Mouse (Mus musculus): ENCODE measurements at regions not wholly inside any gene's neighbourhood (a gene's known extent, or its start where the extent isn't known, plus 50 kb on each side); places are given as distances from the start of the nearest gene placed in this dataset.
A peak's percentile ranks its signal among the peaks of the same experiment; 100 is the strongest.

DNA sequence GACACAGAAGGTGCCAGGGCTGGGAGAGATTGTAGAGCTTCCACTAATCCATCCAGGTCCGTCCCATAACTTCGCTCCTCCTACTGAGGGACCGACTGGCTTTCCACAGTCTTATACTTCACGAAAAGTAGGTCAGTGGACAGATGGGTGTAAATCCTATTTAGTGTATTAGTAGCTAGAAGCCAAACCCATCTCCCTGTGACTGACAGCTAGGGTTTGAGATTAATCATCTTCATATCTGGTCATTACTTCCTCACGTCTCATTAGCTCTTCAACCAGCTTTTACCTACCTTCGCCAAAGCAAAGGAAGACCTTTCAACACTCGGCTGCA lies 60.4 kb upstream of the Scaf11 start:
- DNase-seq = no peak

DNA sequence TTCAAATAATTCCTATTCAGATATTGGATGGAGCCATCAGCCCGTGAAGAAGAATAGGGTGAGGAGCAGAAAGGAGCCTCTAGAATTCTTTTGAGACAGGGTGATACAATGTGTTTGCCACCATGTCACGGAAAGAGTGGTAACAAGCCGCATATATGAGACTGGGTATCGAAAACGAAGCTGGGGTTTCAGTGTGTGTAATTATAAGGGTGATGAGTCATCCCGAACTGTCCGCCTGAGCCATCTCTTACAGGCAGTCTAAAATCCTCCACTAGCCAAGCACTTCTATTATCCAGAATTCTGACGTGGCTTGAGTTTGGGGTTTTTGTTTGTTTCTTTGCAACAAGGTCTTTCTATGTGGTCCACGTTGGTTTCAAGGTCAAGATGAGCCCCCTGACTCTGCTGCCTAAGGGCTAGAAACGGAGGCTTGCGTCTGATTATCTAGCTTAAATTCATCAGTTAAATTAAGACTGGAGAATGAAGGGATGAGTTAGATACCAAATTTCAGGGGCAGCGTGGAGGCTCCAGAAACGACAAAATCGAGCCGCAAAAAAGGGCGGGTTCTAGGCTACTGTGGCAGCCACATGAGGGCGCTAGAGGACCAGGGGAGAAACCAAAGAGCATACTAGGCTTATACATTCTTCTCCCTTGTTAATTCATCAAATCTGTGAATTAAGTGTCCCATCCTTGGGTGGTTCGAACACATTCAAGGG lies 59.9 kb upstream of the Scaf11 start:
- peak in 1 of 2 experiments; percentile 65 for DNase-seq

DNA sequence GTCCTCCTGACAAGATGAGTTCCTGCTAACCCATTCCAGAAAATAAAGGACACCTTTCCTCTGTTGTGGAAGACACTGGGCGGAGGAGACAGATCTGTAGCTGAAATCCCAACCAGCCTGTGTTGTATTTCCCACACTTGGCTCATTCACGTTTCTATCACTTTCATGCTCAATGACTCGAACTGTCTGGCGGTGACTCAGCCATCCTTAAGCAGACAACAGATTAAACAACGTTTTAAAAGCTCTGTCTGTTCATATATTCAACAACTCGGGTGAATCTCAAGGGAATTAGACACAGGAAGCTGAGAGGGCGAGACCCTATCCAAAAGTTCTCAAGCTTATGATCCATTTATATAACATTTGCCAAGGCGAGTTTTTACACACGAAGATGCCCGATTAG lies 57.5 kb upstream of the Scaf11 start:
- DNase-seq = no peak

DNA sequence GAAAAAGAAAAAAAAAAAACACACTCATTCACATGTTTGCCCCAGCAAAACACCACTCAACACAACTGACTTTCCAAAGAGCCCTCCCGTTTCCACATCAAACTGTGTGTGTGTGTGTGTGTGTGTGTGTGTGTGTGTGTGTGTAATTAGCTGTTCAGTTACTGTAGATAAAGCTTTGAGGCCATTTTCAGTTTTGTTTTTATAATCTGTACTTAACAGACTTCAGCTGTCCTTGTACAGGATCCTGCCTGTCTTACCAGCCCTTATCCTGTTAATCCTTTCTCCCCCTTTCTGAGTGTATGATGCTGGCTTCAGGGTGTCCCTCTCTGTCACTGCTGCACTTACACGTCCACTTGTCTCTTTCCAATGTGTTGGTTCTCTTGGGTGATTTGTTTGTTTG lies 55.0 kb upstream of the Scaf11 start:
- DNase-seq = no peak

DNA sequence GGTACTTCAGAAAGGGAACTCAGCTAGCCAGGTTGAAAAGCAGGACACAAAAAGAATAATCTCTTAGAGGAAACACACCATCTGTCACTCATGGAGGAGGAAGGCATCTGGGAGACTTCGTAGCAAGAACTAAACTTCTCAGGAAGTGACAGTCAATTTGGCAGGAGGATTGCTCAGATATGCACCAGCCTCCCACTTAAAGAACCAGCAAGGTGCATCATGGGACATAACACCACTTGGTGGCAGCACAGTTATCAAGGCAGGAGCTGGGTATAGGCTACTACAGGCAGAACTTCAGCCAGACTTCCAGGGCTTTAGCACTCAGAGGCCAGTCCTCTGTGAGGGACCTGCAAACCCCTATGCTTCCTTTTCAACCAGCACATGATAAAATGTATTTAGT lies 52.0 kb upstream of the Scaf11 start:
- DNase-seq = no peak
